Mouse (Mus musculus) lung, adult 2 months (tissue): Measurements from ENCODE around the gene Zfp981. TPM values are rescaled to one million over a fixed set of nuclear protein-coding genes. Genes with fewer than 3 reads are reported as not detected.
"Not testable (repeated sequence)": the region's sequence is repeated elsewhere in the genome, so short reads cannot be mapped to it uniquely, and the experiment has no call there.

Source experiments
- DNase-seq: peaks from one replicate; pipeline ENCODE4 v3.0.0; 2022
- H3K4me1 ChIP-seq: fragments of 200-500 bp; 2 replicates; pipeline ENCODE4 v1.6.1; 2011; ENCODE audit warnings: low read length; ENCODE audit not compliant: control insufficient read depth, insufficient read depth
- H3K4me3 ChIP-seq: fragments of 200-500 bp; replicated peaks from 2 replicates; pipeline ENCODE3; 2011; ENCODE audit warnings: low read depth, mild to moderate bottlenecking, control low read depth, low read length; ENCODE audit errors: extremely low read depth
- CTCF ChIP-seq: fragments of 200-500 bp; IDR thresholded peaks from 2 replicates; pipeline ENCODE4 v1.5.1; 2011; ENCODE audit warnings: mild to moderate bottlenecking, low read length, control low read depth; ENCODE audit not compliant: insufficient read depth
- POLR2A ChIP-seq: fragments of 200-500 bp; IDR thresholded peaks from 2 replicates; pipeline ENCODE4 v1.6.1; 2011; ENCODE audit warnings: low read depth, mild to moderate bottlenecking, control low read depth, low read length, borderline replicate concordance; ENCODE audit errors: extremely low read depth
- WGBS: fragments of 180-500 bp; shearing (Covaris S2); methylation state at CpG from one replicate; pipeline ENCODE4 v1.1.7; 2018; 5-methylcytosine and 5-hydroxymethylcytosine counted together
- polyA plus RNA-seq: library from polyadenylated mRNA; depleted of rRNA; stranded (reverse); fragments of >200 nt; gene quantifications from 2 replicates; pipeline ENCODE4 v1.2.3, GENCODE M21; 2012

Gene Zfp981
- polyA plus RNA-seq, 1 experiment: not detected

GRCm38 (mm10) chr4:146476260-146476659, 25.6 kb upstream of the Zfp981 start:
- not testable (repeated sequence) for H3K4me3 ChIP-seq, H3K4me1 ChIP-seq, DNase-seq
- 92% methylated on average over 2 of the region's 2 CpGs for WGBS

DNA sequence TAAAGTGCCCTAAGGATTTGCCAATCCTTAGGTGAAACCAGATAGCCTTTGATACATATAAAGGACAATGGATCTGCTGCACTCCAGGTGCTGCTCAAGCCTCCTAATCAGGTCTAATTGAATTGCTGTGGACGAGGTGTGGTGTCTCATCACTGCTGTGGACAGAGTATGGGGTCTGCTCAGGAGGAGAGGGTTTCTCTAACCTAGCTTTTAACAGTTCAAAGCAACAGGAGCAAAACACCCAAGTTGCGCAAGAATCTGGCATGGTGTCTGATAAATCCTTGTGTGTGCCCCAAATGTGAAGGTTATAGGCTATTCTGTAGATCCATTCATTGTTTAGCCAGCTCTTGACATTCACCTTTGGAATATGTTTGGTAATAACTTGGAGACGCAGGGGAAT, 24.9 kb upstream of the Zfp981 start:
- 67% methylated on average over 3 of the region's 3 CpGs for WGBS
- not testable (repeated sequence) for H3K4me3 ChIP-seq, DNase-seq, H3K4me1 ChIP-seq

DNA sequence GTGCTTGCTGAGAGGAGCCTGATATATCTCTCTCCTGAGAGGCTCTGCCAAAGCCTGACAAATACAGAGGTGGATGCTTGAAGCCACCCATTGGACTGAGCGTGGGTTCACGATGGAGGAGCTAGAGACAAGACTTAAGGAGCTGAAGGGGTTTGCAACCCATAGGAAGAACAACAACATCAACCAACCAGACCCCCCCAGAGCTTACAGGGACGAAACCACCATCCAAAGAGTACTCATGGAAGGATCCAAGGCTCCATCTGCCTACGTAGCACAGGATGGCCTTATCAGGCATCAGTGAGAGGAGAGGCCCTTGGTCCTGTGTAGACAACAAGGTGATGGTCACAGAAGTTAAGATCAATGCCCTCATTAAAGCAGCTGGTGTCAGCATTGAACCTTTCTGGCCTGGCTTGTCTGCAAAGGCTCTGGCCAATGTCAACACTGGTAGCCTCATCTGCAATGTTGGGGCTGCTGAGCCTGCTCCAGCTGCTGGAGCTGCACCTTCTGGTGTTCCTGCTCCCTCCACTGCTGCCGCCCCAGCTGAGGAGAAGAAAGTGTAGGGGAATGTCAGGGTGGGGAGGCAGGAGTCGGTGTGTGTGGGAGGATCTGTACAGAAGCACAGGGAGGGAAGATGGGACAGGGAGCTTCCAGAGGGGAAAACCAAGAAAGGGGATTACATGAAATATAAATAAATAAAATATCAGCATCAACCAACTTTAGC, 21.3 kb upstream of the Zfp981 start:
- not testable (repeated sequence) for DNase-seq, H3K4me1 ChIP-seq, H3K4me3 ChIP-seq
- WGBS: 64% methylated on average over 6 of the region's 6 CpGs

DNA sequence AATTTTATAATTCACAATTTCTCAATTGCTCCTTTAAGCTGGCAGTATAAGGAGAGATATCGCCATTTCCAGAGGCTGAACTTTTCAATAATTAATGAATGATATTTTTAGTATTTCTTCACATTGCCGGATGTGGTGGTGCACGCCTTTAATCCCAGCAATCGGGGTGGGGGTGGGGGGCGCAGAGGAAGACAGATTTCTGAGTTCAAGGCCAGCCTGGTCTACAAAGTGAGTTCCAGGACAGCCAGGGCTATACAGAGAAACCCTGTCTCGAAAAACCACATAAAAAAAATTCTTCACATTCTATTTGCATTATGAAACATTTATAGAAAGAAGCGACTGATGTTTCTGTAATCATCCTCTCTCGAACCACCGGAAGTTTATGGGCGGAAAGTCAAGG, 19.3 kb upstream of the Zfp981 start:
- 83% methylated on average over 10 of the region's 10 CpGs for WGBS
- H3K4me3 ChIP-seq: not testable (repeated sequence)

DNA sequence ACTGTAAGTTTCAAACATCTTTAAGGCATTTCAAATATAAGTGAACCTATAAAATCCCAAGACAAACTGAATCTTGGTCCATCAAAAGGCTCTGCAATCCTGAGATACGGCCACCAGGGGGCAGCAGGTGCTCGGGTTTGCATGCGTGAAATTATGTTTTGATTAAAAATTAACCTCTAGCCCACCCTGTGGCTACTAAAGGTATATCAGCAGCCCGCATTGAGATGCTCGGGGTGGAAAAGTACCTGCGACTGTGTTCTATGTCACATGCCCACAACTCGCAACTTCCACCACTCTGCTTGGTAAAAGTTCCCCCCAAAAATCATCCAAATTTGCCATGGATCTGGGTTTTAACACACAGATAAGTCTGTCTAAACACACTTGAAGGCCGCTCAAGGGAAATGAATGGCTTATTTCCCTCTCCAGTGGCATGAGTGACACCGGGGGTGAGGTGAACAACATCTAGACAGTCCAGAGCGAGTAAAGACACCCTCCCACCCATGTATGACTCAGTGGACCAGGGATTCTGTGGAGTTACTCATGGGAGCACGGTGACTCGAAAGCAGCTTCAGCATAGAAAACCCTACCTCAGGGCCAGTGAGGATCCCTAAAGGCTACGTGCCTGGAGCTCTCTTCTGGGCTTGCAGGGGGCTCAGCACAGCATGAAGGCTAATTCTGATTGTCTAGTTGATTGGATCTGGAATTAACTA, 18.1 kb upstream of the Zfp981 start:
- H3K4me1 ChIP-seq, DNase-seq, H3K4me3 ChIP-seq: not testable (repeated sequence)
- 67% methylated on average over 13 of the region's 13 CpGs for WGBS

More for the DNA sequence above, 19.3 kb upstream of the Zfp981 start:
- DNase-seq, H3K4me1 ChIP-seq: not testable (repeated sequence)

DNA sequence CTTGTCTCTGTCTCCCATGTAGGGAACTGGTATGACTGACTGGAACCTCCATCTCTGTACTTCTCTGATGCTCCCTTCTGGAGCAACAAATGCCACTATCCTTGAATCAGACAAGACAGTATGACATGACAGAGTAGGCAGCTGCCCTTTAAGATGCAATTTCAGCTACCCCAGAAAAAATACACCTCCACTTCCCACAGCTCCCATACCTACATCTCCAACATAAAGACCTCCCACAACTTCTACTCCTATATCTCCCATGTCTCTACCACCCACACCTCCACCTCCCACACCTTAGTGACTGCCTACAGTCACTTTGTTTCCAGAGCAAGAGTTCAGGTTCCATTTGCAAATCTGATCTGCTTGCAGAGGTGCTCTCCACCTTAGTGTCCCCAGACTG, 17.2 kb upstream of the Zfp981 start:
- not testable (repeated sequence) for H3K4me1 ChIP-seq, DNase-seq

GRCm38 (mm10) chr4:146485183-146485939, 16.5 kb upstream of the Zfp981 start:
- not testable (repeated sequence) for H3K4me1 ChIP-seq, DNase-seq, H3K4me3 ChIP-seq
- 60% methylated on average over 6 of the region's 6 CpGs for WGBS

More for the DNA sequence above, 17.2 kb upstream of the Zfp981 start:
- not testable (repeated sequence) for H3K4me3 ChIP-seq

- not testable (repeated sequence) for H3K4me3 ChIP-seq, DNase-seq, H3K4me1 ChIP-seq
- 62% methylated on average over 1 of the region's 1 CpGs for WGBS
These were observed 15.1 kb upstream of the Zfp981 start for GRCm38 (mm10) chr4:146486753-146487152.

- not testable (repeated sequence) for H3K4me3 ChIP-seq
- 69% methylated on average over 4 of the region's 4 CpGs for WGBS
These were observed 12.6 kb upstream of the Zfp981 start for GRCm38 (mm10) chr4:146489196-146489595.

DNA sequence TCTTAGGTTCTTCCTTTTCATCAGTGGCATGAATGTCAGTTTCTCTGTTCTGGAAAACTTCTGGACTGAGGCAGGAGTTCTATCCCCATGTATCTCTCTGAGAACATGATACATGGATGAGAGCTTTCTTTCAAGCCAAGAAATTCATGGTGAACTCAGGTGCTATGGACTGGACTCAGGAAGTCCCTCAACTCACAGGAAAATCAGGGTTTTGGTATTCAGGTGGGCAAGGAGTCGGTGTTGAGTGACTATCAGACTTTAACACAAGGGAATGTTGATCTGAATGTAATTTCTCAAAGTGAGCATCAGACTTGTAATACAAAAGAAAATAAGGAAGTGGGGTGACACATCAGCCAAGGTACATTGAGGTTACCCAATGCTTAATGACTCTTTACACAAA, 9.8 kb upstream of the Zfp981 start:
- H3K4me3 ChIP-seq, DNase-seq, H3K4me1 ChIP-seq: not testable (repeated sequence)
- WGBS: 74% methylated on average over 1 of the region's 1 CpGs

More at GRCm38 (mm10) chr4:146489196-146489595, 12.6 kb upstream of the Zfp981 start:
- H3K4me1 ChIP-seq, DNase-seq: not testable (repeated sequence)

DNA sequence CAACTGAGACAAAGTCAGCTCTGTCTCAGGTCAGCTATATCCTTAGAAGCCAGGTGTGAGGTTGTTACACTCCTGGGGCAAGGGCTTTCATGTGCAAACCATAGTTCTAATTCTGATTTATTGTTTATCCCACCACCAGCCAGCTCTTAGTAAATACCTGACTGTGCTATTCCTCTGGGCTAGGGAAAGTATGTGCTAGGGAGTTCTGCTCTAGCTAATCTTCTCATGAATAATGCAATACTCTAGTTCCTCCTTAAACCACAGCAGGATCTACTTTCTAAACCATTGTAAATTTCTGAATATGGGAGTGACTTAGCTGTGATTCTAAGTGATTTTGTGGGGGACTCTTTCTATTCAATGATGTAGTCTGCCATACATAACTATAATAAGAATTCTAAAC, 9.4 kb upstream of the Zfp981 start:
- TF ChIP-seq POLR2A (no peak), CTCF (no peak)
- Histone ChIP-seq H3K4me3 (no peak overlapping the region), H3K4me1 (no peaks in the 10 kb centered on the region)
- DNase-seq: no peak
